Mouse (Mus musculus) effector memory CD4-positive, alpha-beta T cell, adult 7 months (primary cell): Measurements from ENCODE around the gene Nisch. TPM values are rescaled to one million over a fixed set of nuclear protein-coding genes. Genes with fewer than 3 reads are reported as not detected.

Experiments used
- polyA plus RNA-seq: library from polyadenylated mRNA; unstranded; fragments of 100-300 nt; shearing (Covaris generic); gene quantifications from one replicate; pipeline ENCODE4 v1.2.1, GENCODE M21; 2017

The Nisch gene
- 186 TPM for polyA plus RNA-seq

DNA sequence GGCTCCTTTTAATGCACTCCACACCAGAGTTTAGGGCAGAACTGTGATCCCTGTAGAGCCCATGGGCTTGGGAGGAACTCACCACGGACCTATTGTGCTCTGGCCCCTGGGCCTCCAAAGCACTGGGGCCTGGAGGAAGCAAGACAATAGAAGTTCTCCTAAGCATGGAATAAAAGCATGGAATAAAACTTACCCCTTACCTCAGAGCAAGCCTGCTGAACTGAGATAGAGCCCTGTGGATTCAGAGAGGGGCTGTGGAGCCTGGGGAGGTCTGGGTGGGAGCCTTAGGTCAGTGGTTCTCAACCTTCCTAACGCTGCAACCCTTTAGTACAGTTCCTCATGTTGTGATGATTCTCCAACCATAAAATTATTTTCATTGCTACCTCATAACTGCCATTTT lies at the start of gene Nisch:
Gene Nisch, minus strand, starts transcription at position 101 of the 400 bp plus-strand sequence.

GRCm38 (mm10) chr14:31251084-31251604 lies 34.4 kb upstream of the Nisch start, which contains the start of the genes Phf7 and Bap1:
Phf7 (minus strand) TSS chr14:31251317.
Bap1 (plus strand) TSS chr14:31251450.

GRCm38 (mm10) chr14:31217666-31218065 lies 920 bp upstream of the Nisch start, which contains the start of gene Sema3g:
Sema3g (plus strand) TSS chr14:31217860.

DNA sequence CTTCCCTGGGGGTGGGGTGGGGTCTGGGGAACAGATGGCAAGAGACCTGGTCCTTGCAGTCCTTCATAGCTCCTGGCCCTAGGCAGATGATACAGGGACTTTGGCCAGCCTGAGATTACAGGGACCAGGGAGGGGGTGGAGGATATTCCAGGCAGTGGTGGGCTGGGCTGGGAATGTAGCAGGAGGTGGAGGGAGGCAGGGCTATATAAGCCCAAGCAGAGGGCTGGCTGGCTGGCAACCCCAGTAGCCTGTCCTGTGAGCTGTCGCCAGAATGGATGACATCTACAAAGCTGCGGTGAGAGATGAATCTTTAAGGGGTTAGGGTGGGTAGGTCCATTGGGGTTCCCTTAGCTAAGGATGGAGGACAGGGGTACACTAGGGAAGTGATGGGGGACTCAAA lies 8.7 kb downstream of the Nisch start, which contains the start of gene Tnnc1:
Gene Tnnc1, plus strand, starts transcription at position 229 of the 400 bp plus-strand sequence.

GRCm38 (mm10) chr14:31168425-31168824 lies 48.3 kb downstream of the Nisch start, which contains the start of gene Stab1:
Stab1 (minus strand) TSS chr14:31168641.

DNA sequence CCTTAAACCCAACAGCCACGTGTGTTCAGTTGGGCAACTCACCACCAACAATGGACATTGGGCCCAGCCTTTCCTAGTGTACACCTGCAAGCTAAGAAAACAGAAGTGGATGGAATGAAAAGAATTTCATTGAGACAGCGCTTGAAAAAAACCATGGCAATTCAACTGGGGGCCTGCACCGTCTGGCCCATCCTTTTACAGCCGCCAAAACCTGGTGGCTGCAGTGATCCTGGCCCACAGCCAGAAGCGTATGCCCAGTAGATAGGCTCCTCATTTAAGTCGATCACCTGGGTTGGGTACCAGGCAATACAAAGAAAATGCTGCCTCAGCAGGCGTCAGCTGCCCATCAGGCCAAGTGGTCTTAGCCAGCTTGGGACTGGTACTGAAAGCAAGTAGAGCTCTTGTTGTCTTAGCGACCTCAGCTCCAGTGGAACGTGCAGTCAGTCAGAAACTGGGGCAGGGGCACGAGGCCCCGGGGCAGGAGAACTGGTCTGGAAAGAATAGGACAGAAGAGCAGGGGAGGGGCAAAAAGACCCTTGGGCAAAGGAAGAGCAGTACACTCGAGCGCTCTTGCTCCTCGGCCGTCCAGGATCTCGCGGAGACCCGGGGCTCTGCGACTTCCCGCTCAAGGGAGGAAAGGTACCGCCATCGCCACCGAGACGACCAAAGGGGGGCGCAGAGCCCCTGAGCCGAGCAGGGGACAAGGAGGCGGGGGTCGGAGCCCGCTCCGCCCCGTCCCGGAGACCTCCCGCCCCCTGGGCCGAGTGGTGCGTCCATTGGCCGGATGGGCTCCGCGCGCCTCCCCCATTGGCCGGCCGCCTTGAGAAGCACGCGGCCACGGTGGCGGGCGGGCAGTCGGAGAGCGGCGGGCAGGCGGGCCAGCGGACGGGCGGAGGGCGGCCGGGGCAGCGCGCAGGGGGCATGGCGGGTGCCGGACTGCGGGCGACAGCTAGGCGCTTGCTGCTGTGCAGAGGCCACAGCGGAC lies 86.2 kb downstream of the Nisch start, which contains the start of gene Nt5dc2:
Gene Nt5dc2, plus strand, starts transcription at position 818 of the 985 bp plus-strand sequence.

DNA sequence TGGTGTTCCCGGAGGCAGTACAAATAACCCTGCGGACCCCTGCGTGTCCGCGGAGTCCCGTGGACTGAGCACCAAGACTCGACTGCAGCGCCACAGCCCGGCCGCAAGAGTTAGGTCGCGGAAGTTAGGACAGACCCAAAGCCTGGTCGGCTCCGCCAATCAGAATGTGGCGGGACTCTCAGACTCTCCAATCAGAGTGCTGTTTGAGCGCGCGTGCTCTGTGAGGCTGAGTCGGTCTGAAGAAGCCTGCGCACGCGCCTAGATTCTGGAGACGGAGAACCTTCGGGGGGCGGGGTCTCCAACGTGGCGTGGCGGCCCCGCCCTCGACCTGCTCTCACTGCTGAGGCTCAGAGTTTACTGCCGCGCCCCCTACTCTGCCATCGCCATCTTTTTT lies 87.9 kb downstream of the Nisch start, which contains the start of gene Smim4:
Gene Smim4, minus strand, starts transcription at position 131 of the 394 bp plus-strand sequence.

Other genes starting within 250 kb of the Nisch start
- 7.8 TPM for gene Glt8d1, start 215.5 kb downstream of the Nisch start, polyA plus RNA-seq
- 155 TPM for gene Spcs1, start 215.3 kb downstream of the Nisch start, polyA plus RNA-seq
- gene Pbrm1, start 197.8 kb downstream of the Nisch start, polyA plus RNA-seq, result 143 TPM
- gene Gnl3, start 197.8 kb downstream of the Nisch start, polyA plus RNA-seq, result 118 TPM
- gene Smim4, start 88.0 kb downstream of the Nisch start, polyA plus RNA-seq, result 55.9 TPM
- gene Nt5dc2, start 85.9 kb downstream of the Nisch start, polyA plus RNA-seq, result not detected
- gene Stab1, start 48.3 kb downstream of the Nisch start, polyA plus RNA-seq, result not detected
- 0.60 TPM for gene Tnnc1, start 8.6 kb downstream of the Nisch start, polyA plus RNA-seq
- 0.09 TPM for gene Sema3g, start 914 bp upstream of the Nisch start, polyA plus RNA-seq
- gene Phf7, start 34.4 kb upstream of the Nisch start, polyA plus RNA-seq, result 7.2 TPM
- gene Bap1, start 34.5 kb upstream of the Nisch start, polyA plus RNA-seq, result 79.9 TPM
- gene Dnah1, start 107.0 kb upstream of the Nisch start, polyA plus RNA-seq, result not detected
- gene Capn7, start 119.7 kb upstream of the Nisch start, polyA plus RNA-seq, result 52.5 TPM
- gene Sh3bp5, start 219.1 kb upstream of the Nisch start, polyA plus RNA-seq, result 55.8 TPM